Mouse (Mus musculus): Measurements from ENCODE around the gene Batf3.

Batf3 gene

GRCm38 (mm10) chr1:191086960-191087359 is 10.7 kb upstream of the Batf3 start:
- DNase-seq (ENCODE audit: low spot score), result no peak

GRCm38 (mm10) chr1:191087955-191088354 is 9.7 kb upstream of the Batf3 start:
- DNase-seq (ENCODE audit: low spot score), result no peak

- no peak for DNase-seq (ENCODE audit: low spot score)
These were observed 8.3 kb upstream of the Batf3 start for GRCm38 (mm10) chr1:191089355-191089754.

GRCm38 (mm10) chr1:191092050-191092449 is 5.6 kb upstream of the Batf3 start:
- DNase-seq (ENCODE audit: low spot score), result no peak

- peak; percentile 59 for DNase-seq (ENCODE audit: low spot score)
These were observed 4.1 kb upstream of the Batf3 start for GRCm38 (mm10) chr1:191093578-191093977.

GRCm38 (mm10) chr1:191095019-191095418 is 2.6 kb upstream of the Batf3 start:
- no peak for DNase-seq (ENCODE audit: low spot score)

- DNase-seq (ENCODE audit: low spot score), result no peak
These were observed 571 bp upstream of the Batf3 start for GRCm38 (mm10) chr1:191096871-191097681.

GRCm38 (mm10) chr1:191099114-191099513 is 1.5 kb downstream of the Batf3 start:
- no peak for DNase-seq (ENCODE audit: low spot score)

- no peak for DNase-seq (ENCODE audit: low spot score)
These were observed 2.2 kb downstream of the Batf3 start for GRCm38 (mm10) chr1:191099772-191100291.

GRCm38 (mm10) chr1:191102730-191103370 is 5.2 kb downstream of the Batf3 start:
- no peak for DNase-seq (ENCODE audit: low spot score)

GRCm38 (mm10) chr1:191105246-191105645 is 7.6 kb downstream of the Batf3 start:
- DNase-seq (ENCODE audit: low spot score), result no peak

GRCm38 (mm10) chr1:191107306-191107705 is 9.7 kb downstream of the Batf3 start:
- no peak for DNase-seq (ENCODE audit: low spot score)

- no peak for DNase-seq (ENCODE audit: low spot score)
These were observed 12.3 kb downstream of the Batf3 start for GRCm38 (mm10) chr1:191109907-191110306.

- DNase-seq (ENCODE audit: low spot score), result no peak
These were observed 13.5 kb downstream of the Batf3 start for GRCm38 (mm10) chr1:191111146-191111545.

- DNase-seq (ENCODE audit: low spot score), result no peak
These were observed 17.2 kb downstream of the Batf3 start for GRCm38 (mm10) chr1:191114868-191115267.

GRCm38 (mm10) chr1:191115514-191116238 is 18.0 kb downstream of the Batf3 start:
- DNase-seq (ENCODE audit: low spot score), result no peak

GRCm38 (mm10) chr1:191122744-191123143 is 25.1 kb downstream of the Batf3 start:
- DNase-seq (ENCODE audit: low spot score), result no peak

- DNase-seq (ENCODE audit: low spot score), result no peak
These were observed 26.0 kb downstream of the Batf3 start for GRCm38 (mm10) chr1:191123696-191124095.

- no peak for DNase-seq (ENCODE audit: low spot score)
These were observed 26.6 kb downstream of the Batf3 start for GRCm38 (mm10) chr1:191124288-191124687.

- no peak for DNase-seq (ENCODE audit: low spot score)
These were observed 28.4 kb downstream of the Batf3 start for GRCm38 (mm10) chr1:191125811-191126638.

- no peak for DNase-seq (ENCODE audit: low spot score)
These were observed 34.0 kb downstream of the Batf3 start for GRCm38 (mm10) chr1:191131692-191132091.

- DNase-seq (ENCODE audit: low spot score), result no peak
These were observed 34.6 kb downstream of the Batf3 start for GRCm38 (mm10) chr1:191132240-191132639.

Data from left cerebral cortex, adult 11 months (tissue).